Comparison of ENCODE assay signal across 8 mouse cellular contexts in the genomic region with DNA sequence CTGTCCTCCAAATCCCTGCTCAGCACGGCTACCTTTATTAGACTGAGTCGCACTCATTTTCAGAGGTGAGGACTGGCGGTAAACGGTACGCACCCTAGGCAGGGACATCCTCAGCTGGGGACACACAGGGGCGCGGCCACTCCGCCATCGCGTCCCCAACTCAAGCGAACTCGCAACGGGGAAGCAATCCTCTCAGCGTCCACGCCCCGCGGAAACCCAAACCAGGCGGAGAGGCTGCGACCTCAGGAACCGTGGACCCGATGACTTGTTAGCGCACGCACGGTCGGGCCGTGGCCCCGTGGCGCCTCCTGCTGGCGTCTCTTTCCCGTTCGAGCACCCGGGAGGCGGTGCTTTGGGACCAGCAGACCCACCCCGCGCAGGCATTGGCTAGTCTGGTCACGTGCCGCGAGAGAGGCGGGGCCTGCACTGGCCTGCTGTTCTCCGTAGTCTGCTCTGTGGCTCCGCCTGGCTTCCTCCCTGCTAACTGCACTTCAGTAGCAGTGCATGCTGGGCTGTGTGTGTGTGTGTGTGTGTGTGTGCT. TPM values are rescaled to one million over a fixed set of nuclear protein-coding genes. Genes with fewer than 3 reads are reported as not detected.
DNase-seq lines count a peak whose midpoint lies in the region; ATAC-seq and TF ChIP-seq lines count a peak whose summit lies in the region.

No protein-coding gene starts in this region.

- 0 out of 2 replicates have a peak, but pooled peaks have one; percentile 45 for TF ChIP-seq CTCF in G1E (IDR thresholded peaks at IDR 0.05; ENCODE audit: low read depth, low read length)
- no peak; the same call in none of the 2 replicates for TF ChIP-seq CTCF in cerebellum, adult 2 months (IDR thresholded peaks at IDR 0.05; ENCODE audit: borderline replicate concordance, insufficient read depth, low read depth, low read length)
- TF ChIP-seq CTCF in lung, postnatal 0 days (IDR thresholded peaks at IDR 0.05) = peak; percentile 98

- TF ChIP-seq POLR2A in cerebellum, adult 2 months (IDR thresholded peaks at IDR 0.05; ENCODE audit: borderline replicate concordance, insufficient read depth, low read length) = peak; percentile 72; the same call in 1 of the 2 replicates

- peaks cover 3% of the 10 kb centered on the region; the same call in 1 of the 2 replicates for H3K27me3 ChIP-seq in G1E (ENCODE audit: insufficient read depth, low read length)
- H3K27me3 ChIP-seq in cerebellum, adult 2 months (ENCODE audit: control insufficient read depth, insufficient read depth, low read length) = no peaks in the 10 kb centered on the region
- H3K27me3 ChIP-seq in hindbrain, embryonic 10.5 days (ENCODE audit: insufficient read depth, poor library complexity, severe bottlenecking) = no peaks in the 10 kb centered on the region
- no peaks in the 10 kb centered on the region for H3K27me3 ChIP-seq in lung, postnatal 0 days (replicated peaks; ENCODE audit: insufficient read depth, low read length)

- H3K4me3 ChIP-seq in G1E (ENCODE audit: low read depth, low read length) = peak overlapping the region; percentile 75
- H3K4me3 ChIP-seq in cerebellum, adult 2 months (replicated peaks; ENCODE audit: insufficient read depth, low read depth, low read length) = peak overlapping the region; percentile 60
- peak overlapping the region; percentile 69 for H3K4me3 ChIP-seq in hindbrain, embryonic 10.5 days
- H3K4me3 ChIP-seq in lung, postnatal 0 days (ENCODE audit: low read depth, low read length) = peak overlapping the region; percentile 43

- peaks cover 7% of the 10 kb centered on the region for H3K9me3 ChIP-seq in G1E (replicated peaks)
- no peaks in the 10 kb centered on the region for H3K9me3 ChIP-seq in hindbrain, embryonic 10.5 days
- H3K9me3 ChIP-seq in lung, postnatal 0 days (ENCODE audit: low read length) = no peaks in the 10 kb centered on the region

- no peak overlapping the region for H3K27ac ChIP-seq in cerebellum, adult 2 months (ENCODE audit: insufficient read depth, low read length)
- H3K27ac ChIP-seq in hindbrain, embryonic 10.5 days = peak overlapping the region; percentile 86
- H3K27ac ChIP-seq in lung, postnatal 0 days (ENCODE audit: low read length) = peak overlapping the region; percentile 15; the same call in 1 of the 2 replicates

- peak overlapping the region; percentile 71 for H3K4me2 ChIP-seq in lung, postnatal 0 days (replicated peaks; ENCODE audit: low read depth, low read length)

- H3K9ac ChIP-seq in lung, postnatal 0 days (replicated peaks; ENCODE audit: low read depth) = peak overlapping the region; percentile 30; the same call in 1 of the 2 replicates

- under 1% methylated on average over 41 of the region's 41 CpGs for WGBS in cerebellum, adult 2 months
- under 1% methylated on average over 41 of the region's 41 CpGs for WGBS in hindbrain, embryonic 10.5 days
- 0% methylated on average over 41 of the region's 41 CpGs for WGBS in lung, postnatal 0 days

- peak; percentile 69 for ATAC-seq in G1E (ENCODE audit: extremely low read depth, insufficient number of reproducible peaks, low FRiP score, poor library complexity, severe bottlenecking)
- peak; percentile 99 for ATAC-seq in lung, postnatal 0 days

- H3K36me3 ChIP-seq in G1E (replicated peaks) = no peaks in the 10 kb centered on the region
- H3K36me3 ChIP-seq in hindbrain, embryonic 10.5 days = no peaks in the 10 kb centered on the region
- H3K36me3 ChIP-seq in lung, postnatal 0 days (ENCODE audit: insufficient read depth, low read length) = no peaks in the 10 kb centered on the region

- peaks cover 42% of the 10 kb centered on the region for H3K4me1 ChIP-seq in G1E (ENCODE audit: insufficient read depth, low read depth, low read length)
- no peaks in the 10 kb centered on the region for H3K4me1 ChIP-seq in cerebellum, adult 2 months (ENCODE audit: control insufficient read depth, insufficient read depth, low read length)
- H3K4me1 ChIP-seq in hindbrain, embryonic 10.5 days (replicated peaks) = peaks cover 15% of the 10 kb centered on the region; the same call in 1 of the 2 replicates
- no peaks in the 10 kb centered on the region for H3K4me1 ChIP-seq in lung, postnatal 0 days (ENCODE audit: insufficient read depth, low read depth, low read length)

- peak; percentile 86 for DNase-seq in G1E (ENCODE audit: low spot score)
- peak; percentile 96 for DNase-seq in cerebellum, adult 2 months
- peak; percentile 96 for DNase-seq in forelimb bud, embryonic 11.5 days (ENCODE audit: low read depth, low spot score)
- DNase-seq in hindbrain, embryonic 10.5 days (ENCODE audit: low spot score) = peak; percentile 98
- peak; percentile 99 for DNase-seq in layer of hippocampus, adult 9-11 months
- DNase-seq in lung, postnatal 0 days (ENCODE audit: low spot score) = peak; percentile 99
- peak; percentile 98 for DNase-seq in ovary, postnatal 14 days (ENCODE audit: low spot score)
- peak; percentile 99 for DNase-seq in thymus, postnatal 14 days

- TF ChIP-seq EP300 in lung, postnatal 0 days (IDR thresholded peaks at IDR 0.05) = no peak

RNA-seq across cellular contexts. Expression of a gene that starts 35.0 kb away (rescaled TPM):
- total RNA-seq in G1E (2014; fragmentation: Nextera tagmentation) = 169 and 193 TPM in 2 replicates
- total RNA-seq in G1E (2017) = 58.4 and 60.8 TPM in 2 replicates
- 59.3 and 79.8 TPM in 2 replicates for polyA plus RNA-seq in G1E (2012)
- 23.9 and 26.3 TPM in 2 replicates for polyA plus RNA-seq in cerebellum, adult 2 months (2012; rRNA removed)
- polyA plus RNA-seq in hindbrain, embryonic 10.5 days (2016; fragmentation: Nextera tagmentation; extraction: Ambion mirVana) = 15.0 and 18.6 TPM in 2 replicates
- 13.7 and 16.2 TPM in 2 replicates for polyA plus RNA-seq in lung, postnatal 0 days (2015; fragmentation: Nextera tagmentation; extraction: Ambion mirVana)

RNA-seq across cellular contexts. Expression of a gene that starts 55.7 kb away (rescaled TPM):
- total RNA-seq in G1E (2014; fragmentation: Nextera tagmentation) = not detected in 2 replicates
- total RNA-seq in G1E (2017) = not detected in 2 replicates
- not detected in 2 replicates for polyA plus RNA-seq in G1E (2012)
- 7.4 and 8.3 TPM in 2 replicates for polyA plus RNA-seq in cerebellum, adult 2 months (2012; rRNA removed)
- 1.6 and 2.1 TPM in 2 replicates for polyA plus RNA-seq in hindbrain, embryonic 10.5 days (2016; fragmentation: Nextera tagmentation; extraction: Ambion mirVana)
- polyA plus RNA-seq in lung, postnatal 0 days (2015; fragmentation: Nextera tagmentation; extraction: Ambion mirVana) = 0.74 and 0.75 TPM in 2 replicates
